In the genomic region with DNA sequence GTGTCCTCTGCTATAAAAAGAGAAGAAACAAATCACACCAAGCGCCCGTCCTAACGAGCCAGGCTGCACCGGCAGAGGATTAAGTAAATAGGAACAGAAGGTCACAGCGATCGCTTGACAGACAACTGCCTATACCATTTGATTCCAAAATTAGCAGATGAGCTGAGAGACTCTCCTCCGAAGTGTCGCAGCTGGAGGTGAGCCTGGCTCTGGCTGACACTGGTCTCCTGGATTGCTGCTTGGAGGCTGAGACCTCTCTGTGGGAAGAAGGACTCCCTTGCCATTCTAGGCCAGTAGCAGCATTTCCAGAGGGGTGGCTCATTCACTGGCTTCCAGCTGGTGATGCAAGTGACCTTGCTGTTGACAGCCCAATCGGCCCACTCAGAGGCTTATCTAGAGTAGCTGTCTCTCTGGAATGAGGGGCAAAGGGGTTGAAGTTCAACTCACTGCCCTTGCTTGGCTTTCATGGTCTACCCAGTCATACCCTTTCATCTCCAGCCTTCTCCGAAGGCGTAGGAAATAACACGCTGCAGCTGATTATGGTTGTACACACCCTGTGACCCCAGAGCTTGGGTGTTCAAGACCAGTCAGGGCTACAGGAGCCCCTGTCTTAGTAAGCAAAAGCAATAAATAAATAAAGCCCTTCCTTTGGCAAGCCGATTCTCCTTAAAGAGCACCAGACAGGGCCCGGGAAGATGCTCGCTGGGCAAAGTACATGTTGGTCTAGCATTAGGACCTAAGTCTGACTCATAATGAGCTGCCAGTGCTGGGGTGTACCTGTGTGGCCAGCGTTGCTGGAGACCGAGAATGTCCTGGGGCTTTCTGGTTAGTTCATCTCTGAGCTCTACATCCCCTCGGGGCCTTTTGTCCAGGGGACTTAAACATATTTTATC, we compare ENCODE assay signal across 15 mouse cellular contexts.
DNase-seq lines count a peak whose midpoint lies in the region; ATAC-seq lines count a peak whose summit lies in the region.
"Had no signal": no experiment of that assay in that cellular context is flagged by ENCODE, and none has a peak within 500 bp of the region (broad histone marks: within the 10 kb centered on the region; RNA-seq: fewer than 3 reads in every experiment).

No protein-coding gene starts in this region.

- no peaks in the 10 kb centered on the region for H3K9me3 ChIP-seq in liver, embryonic 11.5 days (ENCODE audit: control insufficient read depth, low read length)
- no peaks in the 10 kb centered on the region for H3K9me3 ChIP-seq in hindbrain, embryonic 16.5 days (ENCODE audit: control insufficient read depth, low read length)
- H3K9me3 ChIP-seq: embryonic facial prominence, embryonic 15.5 days; forebrain, embryonic 15.5 days; midbrain, embryonic 10.5 days had no signal

- no peaks in the 10 kb centered on the region for H3K36me3 ChIP-seq in liver, embryonic 11.5 days (ENCODE audit: control insufficient read depth, insufficient read depth, low read length)
- no peaks in the 10 kb centered on the region for H3K36me3 ChIP-seq in hindbrain, embryonic 16.5 days (ENCODE audit: control insufficient read depth, insufficient read depth, low read length)
- H3K36me3 ChIP-seq: embryonic facial prominence, embryonic 15.5 days; forebrain, embryonic 15.5 days; midbrain, embryonic 10.5 days had no signal

- WGBS in liver, embryonic 11.5 days, result 58% methylated on average over 18 of the region's 18 CpGs
- 83% methylated on average over 18 of the region's 18 CpGs for WGBS in hindbrain, embryonic 16.5 days

- DNase-seq in gastrocnemius, adult 18-20 months (ENCODE audit: low spot score), result peak; percentile 72
- DNase-seq in gastrocnemius, postnatal 4 days (ENCODE audit: low spot score in 2 of 2), result no peak
- peak; percentile 13 for DNase-seq in kidney, adult 11 months
- no peak for DNase-seq in kidney, postnatal 10 days
- DNase-seq in liver, embryonic 11.5 days (ENCODE audit: low spot score), result no peak
- DNase-seq in cerebellum, adult 8-10 months, result no peak
- no peak for DNase-seq in lung, postnatal 10 days
- DNase-seq: kidney, adult 9 months; left cerebral cortex, postnatal 4 days; right cerebral cortex, postnatal 4 days had no signal

- H3K27ac ChIP-seq in liver, embryonic 11.5 days (ENCODE audit: low read depth, low read length), result peak overlapping the region; percentile 64
- H3K27ac ChIP-seq in hindbrain, embryonic 16.5 days (ENCODE audit: low read depth, low read length), result no peak overlapping the region
- H3K27ac ChIP-seq: embryonic facial prominence, embryonic 15.5 days; forebrain, embryonic 15.5 days; midbrain, embryonic 10.5 days had no signal

- H3K9ac ChIP-seq in liver, embryonic 11.5 days (ENCODE audit: low read depth, low read length), result no peak overlapping the region
- no peak overlapping the region for H3K9ac ChIP-seq in hindbrain, embryonic 16.5 days (ENCODE audit: low read depth, low read length)
- H3K9ac ChIP-seq: embryonic facial prominence, embryonic 15.5 days; forebrain, embryonic 15.5 days had no signal

- peak overlapping the region; percentile 14; the same call in 1 of the 2 replicates for H3K4me2 ChIP-seq in liver, embryonic 11.5 days
- no peak overlapping the region for H3K4me2 ChIP-seq in hindbrain, embryonic 16.5 days (ENCODE audit: low read length)
- H3K4me2 ChIP-seq: embryonic facial prominence, embryonic 15.5 days; forebrain, embryonic 15.5 days had no signal

- H3K4me3 ChIP-seq in liver, embryonic 11.5 days (ENCODE audit: low read depth, low read length), result no peak overlapping the region
- no peak overlapping the region for H3K4me3 ChIP-seq in hindbrain, embryonic 16.5 days (ENCODE audit: low read length)
- H3K4me3 ChIP-seq: embryonic facial prominence, embryonic 15.5 days; forebrain, embryonic 15.5 days; midbrain, embryonic 10.5 days had no signal

- peaks cover 16% of the 10 kb centered on the region for H3K4me1 ChIP-seq in liver, embryonic 11.5 days (replicated peaks; ENCODE audit: control insufficient read depth, insufficient read depth, low read length)
- H3K4me1 ChIP-seq in hindbrain, embryonic 16.5 days (ENCODE audit: control insufficient read depth, insufficient read depth, low read depth, low read length), result no peaks in the 10 kb centered on the region

- ATAC-seq in liver, embryonic 11.5 days (replicated peaks; ENCODE audit: low FRiP score), result no peak
- no peak for ATAC-seq in hindbrain, embryonic 16.5 days
- ATAC-seq: forebrain, embryonic 15.5 days; Patski had no signal

- 0 out of 2 replicates have a peak, but pooled peaks cover 5% of the 10 kb centered on the region for H3K27me3 ChIP-seq in liver, embryonic 11.5 days (replicated peaks; ENCODE audit: control insufficient read depth, insufficient read depth, low read length)
- no peaks in the 10 kb centered on the region for H3K27me3 ChIP-seq in hindbrain, embryonic 16.5 days (replicated peaks; ENCODE audit: control insufficient read depth, insufficient read depth, low read length)
- H3K27me3 ChIP-seq: Patski had no signal

Comparison
In these comparisons a context has a peak if more than half of its experiments do, and no peak if none do; other contexts are left out.
1. DNase-seq: peak in gastrocnemius, adult 18-20 months (single experiment) and kidney, adult 11 months (single experiment); none in gastrocnemius, postnatal 4 days (0 of 2), kidney, postnatal 10 days (single experiment), liver, embryonic 11.5 days (single experiment), cerebellum, adult 8-10 months (single experiment) and lung, postnatal 10 days (single experiment).